Mouse (Mus musculus) E14TG2a.4 (cell line): Measurements from ENCODE around the gene Hist2h2be.

Experiments used
- CTCF ChIP-seq: conservative IDR thresholded peaks from 2 replicates; pipeline ENCODE4 v1.5.1; 2014; ENCODE audit warnings: low read length
- NANOG ChIP-seq: IDR thresholded peaks from 2 replicates; pipeline ENCODE4 v1.6.1; 2014; ENCODE audit warnings: borderline replicate concordance, low read length, mixed read lengths
- POU5F1 ChIP-seq: IDR thresholded peaks from 2 replicates; pipeline ENCODE4 v1.6.1; 2014; ENCODE audit warnings: low read length, borderline replicate concordance

- TF ChIP-seq CTCF, result no peak
- no peak for TF ChIP-seq POU5F1
- TF ChIP-seq NANOG, result no peak
These were observed 42.5 kb upstream of the Hist2h2be start for GRCm38 (mm10) chr3:96178427-96178826.
